Mouse (Mus musculus): ENCODE measurements around the gene Psme1.

- TF ChIP-seq CTCF (IDR thresholded peaks at IDR 0.05; ENCODE audit: control insufficient read depth, insufficient read depth, low read length) (no peak), POLR2A (IDR thresholded peaks at IDR 0.05; ENCODE audit: borderline replicate concordance, control insufficient read depth, low read depth, low read length) (no peak)
These were observed 12.2 kb upstream of the Psme1 start for GRCm38 (mm10) chr14:55565748-55566147.
